Mouse (Mus musculus): ENCODE measurements around the gene Cul5.

Cul5 gene

DNA sequence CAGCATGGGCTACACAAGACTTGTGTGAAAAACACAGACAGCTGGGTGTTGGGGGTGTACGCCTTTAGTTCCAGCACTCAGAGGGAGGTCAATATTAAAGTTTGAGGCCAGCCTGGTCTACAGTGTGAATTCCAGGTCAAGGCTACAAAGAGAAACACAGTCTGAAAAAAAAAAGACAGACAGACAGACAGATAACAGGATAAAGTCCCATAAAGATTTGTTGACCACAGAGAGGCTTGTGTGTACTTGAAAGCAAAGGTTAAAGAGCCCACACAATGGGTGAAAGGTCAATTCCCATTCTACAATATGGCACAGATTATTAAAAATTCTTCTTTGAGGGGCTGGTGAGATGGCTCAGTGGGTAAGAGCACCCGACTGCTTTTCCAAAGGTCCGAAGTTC, 62.6 kb downstream of the Cul5 start:
- DNase-seq (ENCODE audit: low spot score) = no peak

- no peak for DNase-seq (ENCODE audit: low spot score)
Measured at GRCm38 (mm10) chr9:53604954-53605353, 64.9 kb downstream of the Cul5 start.

DNA sequence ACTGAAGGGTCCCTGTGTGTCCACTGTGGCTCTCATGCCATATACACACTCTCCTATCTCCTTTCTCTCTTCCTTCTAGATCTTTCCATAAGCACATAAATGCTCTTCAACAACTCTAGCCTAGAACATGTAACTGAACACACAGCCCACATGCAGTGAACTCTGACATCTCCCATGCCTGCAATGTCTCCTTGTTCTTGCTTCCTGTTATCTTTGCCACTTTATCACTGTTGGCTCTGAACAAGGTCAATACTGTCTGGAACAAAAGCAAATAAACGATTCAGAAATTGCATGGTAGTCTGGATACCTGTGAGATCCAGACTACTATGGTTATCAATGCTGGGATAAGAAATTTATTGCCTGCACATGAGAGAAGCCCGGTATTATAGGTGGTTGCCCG, 66.0 kb downstream of the Cul5 start:
- no peak for DNase-seq (ENCODE audit: low spot score)

GRCm38 (mm10) chr9:53603384-53603783, 66.4 kb downstream of the Cul5 start:
- DNase-seq (ENCODE audit: low spot score) = peak; percentile 37

GRCm38 (mm10) chr9:53601541-53601940, 68.3 kb downstream of the Cul5 start:
- DNase-seq (ENCODE audit: low spot score) = no peak

DNA sequence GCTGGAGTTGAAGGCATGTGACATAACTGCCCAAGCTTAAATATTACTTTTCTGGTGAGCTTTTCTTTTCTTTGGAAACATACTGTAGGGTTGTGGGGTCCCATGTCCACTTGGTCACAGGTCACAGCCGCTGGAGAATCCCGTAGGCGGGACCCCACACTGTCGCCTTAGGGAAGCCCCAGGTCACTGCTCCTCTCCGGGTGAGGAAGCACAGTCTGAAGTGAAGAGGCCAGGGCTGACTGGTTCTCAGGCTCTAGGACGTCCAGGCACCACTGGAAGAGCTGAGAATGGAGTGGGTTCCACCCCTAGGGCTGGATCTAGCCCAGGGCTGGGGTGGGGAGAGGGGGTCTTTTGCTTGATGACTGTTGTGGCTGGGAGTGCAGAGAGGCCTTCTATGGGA, 71.2 kb downstream of the Cul5 start:
- no peak for DNase-seq (ENCODE audit: low spot score)

GRCm38 (mm10) chr9:53596971-53597600, 72.7 kb downstream of the Cul5 start:
- no peak for DNase-seq (ENCODE audit: low spot score)

DNA sequence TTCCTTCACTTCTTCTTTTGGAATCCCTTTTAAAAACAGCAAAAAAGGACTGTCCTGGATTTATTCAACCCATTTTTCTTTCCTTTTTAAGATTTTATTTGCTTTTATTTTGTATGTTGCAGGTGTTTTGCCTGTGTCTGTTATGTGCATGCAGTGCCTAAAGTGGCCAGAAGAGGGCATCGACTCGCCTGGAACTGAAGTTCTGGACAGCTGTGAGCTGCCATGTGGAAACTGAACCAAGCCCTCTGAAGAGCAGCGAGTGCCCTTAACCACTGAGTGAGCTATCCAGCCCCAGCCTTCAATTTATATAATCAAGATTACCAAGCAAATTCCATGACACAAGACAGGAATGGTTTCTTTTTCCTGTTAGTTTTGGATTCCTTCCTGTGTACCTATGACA, 75.0 kb downstream of the Cul5 start:
- peak; percentile 69 for DNase-seq (ENCODE audit: low spot score)

- DNase-seq (ENCODE audit: low spot score) = no peak
Measured at GRCm38 (mm10) chr9:53581870-53582269, 87.9 kb downstream of the Cul5 start.

- DNase-seq (ENCODE audit: low spot score) = no peak
Measured at GRCm38 (mm10) chr9:53575721-53576120, 94.1 kb downstream of the Cul5 start.

- no peak for DNase-seq (ENCODE audit: low spot score)
Measured at GRCm38 (mm10) chr9:53572516-53573307, 97.1 kb downstream of the Cul5 start.

DNA sequence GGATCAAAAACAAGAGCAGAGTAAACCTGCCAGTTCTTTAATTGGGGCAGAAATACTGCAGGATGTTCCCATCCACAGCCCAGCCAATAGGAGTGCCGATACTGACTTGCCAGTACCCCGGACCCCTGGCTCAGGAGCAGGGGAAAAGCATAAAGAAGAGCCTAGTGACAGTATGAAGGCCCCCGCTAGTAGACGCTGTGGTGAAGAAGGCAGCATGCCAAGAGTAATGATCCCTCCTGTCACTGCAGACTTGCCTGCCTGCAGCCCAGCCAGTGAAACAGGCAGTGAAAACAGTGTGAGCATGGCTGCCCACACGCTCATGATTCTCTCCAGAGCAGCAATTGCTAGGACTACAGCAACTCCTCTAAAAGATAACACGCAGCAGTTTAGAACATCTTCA, 99.2 kb downstream of the Cul5 start:
- no peak for DNase-seq (ENCODE audit: low spot score)
